Mouse (Mus musculus) lung, postnatal 10 days (tissue): ENCODE data around the gene Yif1b.
A peak's percentile ranks its signal among the peaks of the same experiment; 100 is the strongest.
"Not testable (repeated sequence)": the region's sequence is repeated elsewhere in the genome, so short reads cannot be mapped to it uniquely, and the experiment has no call there.

Experiments
- DNase-seq: peaks from one replicate; pipeline ENCODE4 v3.0.0; 2021

The Yif1b gene

GRCm38 (mm10) chr7:29238019-29238967, at the start of gene Yif1b:
Gene Yif1b, plus strand, starts transcription at chr7:29238329.
- peak; percentile 99 for DNase-seq

- not testable (repeated sequence) for DNase-seq
Observed at GRCm38 (mm10) chr7:29194230-29194629, 43.9 kb upstream of the Yif1b start.

- DNase-seq, result no peak
Observed at GRCm38 (mm10) chr7:29202577-29202976, 35.6 kb upstream of the Yif1b start.

- DNase-seq, result not testable (repeated sequence)
Observed at GRCm38 (mm10) chr7:29211013-29211412, 27.1 kb upstream of the Yif1b start.

- peak; percentile 97 for DNase-seq
Observed at GRCm38 (mm10) chr7:29211415-29212198, 26.5 kb upstream of the Yif1b start.

GRCm38 (mm10) chr7:29212199-29212765, 25.8 kb upstream of the Yif1b start:
- DNase-seq, result peak; percentile 50

GRCm38 (mm10) chr7:29212775-29213560, 25.2 kb upstream of the Yif1b start:
- DNase-seq, result peak; percentile 10

GRCm38 (mm10) chr7:29213675-29214082, 24.4 kb upstream of the Yif1b start, which contains the start of gene Catsperg1:
Gene Catsperg1, minus strand, starts transcription at chr7:29214035.
- DNase-seq, result peak; percentile 44

GRCm38 (mm10) chr7:29214236-29214635, 23.9 kb upstream of the Yif1b start:
- no peak for DNase-seq

GRCm38 (mm10) chr7:29214846-29215245, 23.3 kb upstream of the Yif1b start:
- no peak for DNase-seq

- no peak for DNase-seq
Observed at GRCm38 (mm10) chr7:29224756-29225394, 13.3 kb upstream of the Yif1b start.

- no peak for DNase-seq
Observed at GRCm38 (mm10) chr7:29225520-29225919, 12.6 kb upstream of the Yif1b start.

- DNase-seq, result no peak
Observed at GRCm38 (mm10) chr7:29228202-29228601, 9.9 kb upstream of the Yif1b start.

GRCm38 (mm10) chr7:29230560-29230959, 7.6 kb upstream of the Yif1b start:
- DNase-seq, result no peak

- no peak for DNase-seq
Observed at GRCm38 (mm10) chr7:29231517-29231916, 6.6 kb upstream of the Yif1b start.

GRCm38 (mm10) chr7:29232247-29233013, 5.7 kb upstream of the Yif1b start, which contains the start of gene Kcnk6:
Gene Kcnk6, minus strand, starts transcription at chr7:29232515.
- DNase-seq, result peak; percentile 73

- DNase-seq, result peak; percentile 77
Observed at GRCm38 (mm10) chr7:29233745-29234144, 4.4 kb upstream of the Yif1b start.

- DNase-seq, result no peak
Observed at GRCm38 (mm10) chr7:29234661-29235060, 3.5 kb upstream of the Yif1b start.

GRCm38 (mm10) chr7:29236593-29236992, 1.5 kb upstream of the Yif1b start:
- no peak for DNase-seq

- DNase-seq, result not testable (repeated sequence)
Observed at GRCm38 (mm10) chr7:29237596-29237995, 533 bp upstream of the Yif1b start.
